Mouse (Mus musculus) heart, postnatal 0 days (tissue): ENCODE measurements around the gene Irf2. TPM values are rescaled to one million over a fixed set of nuclear protein-coding genes. Genes with fewer than 3 reads are reported as not detected.

Experiments used
- ATAC-seq: fragments of 200-750 bp; cut with Nextera tagmentation; 2 replicates; pipeline ENCODE4 v1.8.0; 2017; ENCODE audit warnings: low read depth, moderate number of reproducible peaks, moderate library complexity; ENCODE audit not compliant: insufficient read depth
- DNase-seq: peaks from one replicate; pipeline ENCODE4 v3.0.0-alpha.2; 2016; ENCODE audit warnings: low spot score
- H3K27ac ChIP-seq: fragments of 300-500 bp; sonication (generic); 2 replicates; pipeline ENCODE4 v1.5.1; 2014; ENCODE audit warnings: low read depth, mild to moderate bottlenecking
- H3K27me3 ChIP-seq: fragments of 300-500 bp; sonication (generic); 2 replicates; pipeline ENCODE4 v1.6.1; 2014; ENCODE audit warnings: low read length, mixed read lengths; ENCODE audit not compliant: control insufficient read depth, insufficient read depth
- H3K36me3 ChIP-seq: fragments of 300-500 bp; sonication (generic); replicated peaks from 2 replicates; pipeline ENCODE4 v1.6.1; 2014; ENCODE audit warnings: low read length, mixed read lengths; ENCODE audit not compliant: control insufficient read depth, insufficient read depth
- H3K4me1 ChIP-seq: fragments of 300-500 bp; sonication (generic); 2 replicates; pipeline ENCODE4 v1.6.1; 2014; ENCODE audit warnings: antibody characterized with exemption; ENCODE audit not compliant: control insufficient read depth, insufficient read depth
- H3K4me2 ChIP-seq: fragments of 300-500 bp; sonication (generic); 2 replicates; pipeline ENCODE4 v1.6.1; 2014; ENCODE audit warnings: low read depth, mild to moderate bottlenecking, low read length, moderate library complexity
- H3K4me3 ChIP-seq: fragments of 300-500 bp; sonication (generic); 2 replicates; pipeline ENCODE4 v1.5.1; 2014; ENCODE audit warnings: low read depth, low read length
- H3K9ac ChIP-seq: fragments of 300-500 bp; sonication (generic); replicated peaks from 2 replicates; pipeline ENCODE4 v1.6.1; 2014; ENCODE audit warnings: low read depth, low read length, mixed read lengths
- H3K9me3 ChIP-seq: fragments of 300-500 bp; sonication (generic); replicated peaks from 2 replicates; pipeline ENCODE4 v1.6.1; 2016; ENCODE audit warnings: low read length; ENCODE audit not compliant: control insufficient read depth
- CTCF ChIP-seq: IDR thresholded peaks from 2 replicates; pipeline ENCODE4 v1.5.1; 2016; ENCODE audit warnings: antibody characterized with exemption, control low read depth, low read depth
- EP300 ChIP-seq: IDR thresholded peaks from 2 replicates; pipeline ENCODE4 v1.6.1; 2016; ENCODE audit warnings: antibody characterized with exemption, low read depth
- WGBS: fragments of 180-500 bp; shearing (Covaris S2); extraction: QIAGEN DNeasy Blood & Tissue Kit; methylation state at CpG from one replicate; pipeline ENCODE4 v1.1.7; 2014; 5-methylcytosine and 5-hydroxymethylcytosine counted together
- polyA plus RNA-seq: library from polyadenylated mRNA; unstranded; fragments of >200 nt; fragmentation: Nextera tagmentation; extraction: Ambion mirVana; gene quantifications from 2 replicates; pipeline ENCODE4 v1.2.1, GENCODE M21; 2015
- total RNA-seq: library from RNA; depleted of rRNA; stranded (reverse); fragments of >200 nt; gene quantifications from 2 replicates; pipeline ENCODE4 v1.2.3, GENCODE M21; 2014; ENCODE audit warnings: low replicate concordance

Irf2 gene
- total and polyA plus RNA-seq, 2 experiments from 2014 or later, result 4.6 to 22.2 TPM

DNA sequence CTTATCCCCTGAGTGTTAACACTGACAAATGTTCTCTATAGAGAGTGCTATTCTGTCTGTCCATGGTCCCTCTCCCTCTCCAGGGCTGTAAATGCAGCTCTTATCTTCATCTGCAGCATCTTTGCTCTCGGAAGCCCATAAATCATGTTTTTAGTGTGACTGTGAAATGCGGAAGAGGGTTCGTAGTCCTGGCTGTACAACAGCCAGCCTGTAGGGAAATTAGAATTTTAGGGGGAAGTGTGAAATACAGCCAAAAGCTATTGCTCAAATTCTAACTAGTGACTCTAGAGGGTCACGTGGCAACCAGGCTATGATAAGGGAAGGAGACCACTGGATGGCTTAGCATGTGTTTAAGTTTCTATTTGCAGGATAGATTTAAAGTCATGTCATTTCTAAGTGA lies 112.0 kb downstream of the Irf2 start:
- H3K9me3 ChIP-seq, result no peaks in the 10 kb centered on the region
- no peak overlapping the region for H3K4me2 ChIP-seq
- WGBS, result 70% methylated on average over 4 of the region's 4 CpGs
- peaks cover 15% of the 10 kb centered on the region for H3K4me1 ChIP-seq
- H3K27me3 ChIP-seq, result no peaks in the 10 kb centered on the region
- TF ChIP-seq CTCF (no peak), EP300 (no peak)
- no peak overlapping the region for H3K4me3 ChIP-seq
- ATAC-seq, result no peak
- DNase-seq, result no peak
- peak overlapping the region; percentile 36; the same call in 1 of the 2 replicates for H3K27ac ChIP-seq
- H3K9ac ChIP-seq, result no peak overlapping the region
- peaks cover 10% of the 10 kb centered on the region for H3K36me3 ChIP-seq

DNA sequence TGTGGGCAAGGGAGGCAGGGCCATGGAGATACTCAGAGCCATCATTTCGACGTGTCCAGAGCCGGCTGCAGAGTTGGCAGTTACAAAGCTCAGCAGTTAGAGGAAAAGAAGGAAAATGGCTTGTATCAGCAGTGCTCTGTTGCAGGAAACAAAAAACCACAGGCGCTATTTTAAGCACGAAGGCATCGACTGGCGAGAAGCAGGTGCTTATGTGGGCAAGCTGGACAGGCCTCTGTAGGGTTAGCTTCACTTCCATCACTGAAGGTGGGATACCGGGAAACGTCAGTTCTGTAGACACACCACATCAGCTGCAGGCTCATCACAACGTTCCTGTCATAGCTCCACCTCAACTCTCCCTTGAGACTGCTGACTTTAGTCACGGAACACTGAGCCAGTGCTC lies 112.8 kb downstream of the Irf2 start:
- no peaks in the 10 kb centered on the region for H3K27me3 ChIP-seq
- H3K4me3 ChIP-seq, result no peak overlapping the region
- no peak for DNase-seq
- 40% methylated on average over 11 of the region's 11 CpGs for WGBS
- no peaks in the 10 kb centered on the region for H3K9me3 ChIP-seq
- peaks cover 5% of the 10 kb centered on the region; the same call in 1 of the 2 replicates for H3K36me3 ChIP-seq
- H3K9ac ChIP-seq, result no peak overlapping the region
- no peak for ATAC-seq
- TF ChIP-seq CTCF (no peak), EP300 (no peak)
- no peak overlapping the region for H3K4me2 ChIP-seq
- peaks cover 15% of the 10 kb centered on the region for H3K4me1 ChIP-seq
- no peak overlapping the region for H3K27ac ChIP-seq

DNA sequence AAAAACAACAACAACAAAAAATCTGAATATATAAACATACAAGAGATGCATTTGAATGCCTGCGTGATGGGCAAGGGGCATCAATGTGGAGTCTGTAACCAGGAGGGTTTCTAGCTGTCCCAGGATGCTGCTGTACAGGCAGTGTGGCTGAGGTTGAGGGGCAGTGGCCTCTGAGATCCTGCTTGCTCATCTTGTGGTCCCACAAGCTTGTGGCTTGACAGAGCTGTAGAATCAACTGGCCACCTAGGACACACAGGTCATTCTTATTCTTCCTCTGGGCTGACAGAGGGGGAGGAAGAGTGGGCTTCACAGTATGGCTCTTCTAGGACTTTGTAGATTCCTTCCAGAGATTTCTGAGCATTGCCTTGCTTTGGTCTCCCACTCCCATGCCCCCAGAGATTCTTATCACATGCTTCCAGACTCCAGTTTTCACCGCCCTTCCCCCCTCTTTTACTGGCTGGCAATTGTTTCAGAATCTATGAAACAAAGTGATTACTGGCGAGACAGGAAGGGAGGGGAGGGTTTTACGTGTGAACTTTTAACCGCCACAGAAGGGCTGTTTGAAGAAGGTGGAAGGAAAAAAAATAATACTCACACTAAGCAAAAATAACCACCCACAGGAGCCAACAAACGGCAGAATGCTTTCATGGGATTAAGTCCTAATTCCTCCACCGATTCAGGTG lies 119.8 kb downstream of the Irf2 start:
- WGBS, result 48% methylated on average over 7 of the region's 7 CpGs
- no peak overlapping the region for H3K4me3 ChIP-seq

DNA sequence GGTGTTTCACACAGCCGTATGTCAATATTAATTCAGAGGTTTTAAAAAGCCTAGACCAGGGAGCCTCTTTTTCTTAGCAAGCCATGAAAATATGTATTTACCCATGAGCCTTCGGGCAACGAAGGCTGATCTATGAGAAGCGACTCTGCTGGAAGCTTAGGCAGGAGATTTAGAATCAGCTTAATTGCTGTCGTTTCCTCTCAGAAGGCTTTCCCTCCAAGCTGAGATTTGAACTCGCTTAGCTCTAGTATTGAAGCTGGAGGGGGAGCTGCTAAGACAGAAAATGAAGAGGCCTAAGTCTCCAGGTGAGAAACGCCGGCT lies 120.3 kb downstream of the Irf2 start:
- no peaks in the 10 kb centered on the region for H3K27me3 ChIP-seq
- H3K27ac ChIP-seq, result 0 out of 2 replicates have a peak overlapping the region, but pooled peaks have one; percentile 7
- no peak overlapping the region for H3K4me2 ChIP-seq
- no peak for TF ChIP-seq CTCF
- TF ChIP-seq EP300, result no peak
- H3K4me1 ChIP-seq, result no peaks in the 10 kb centered on the region
- H3K9ac ChIP-seq, result no peak overlapping the region
- no peak for DNase-seq
- no peak overlapping the region for H3K4me3 ChIP-seq
- no peak for ATAC-seq
- no peaks in the 10 kb centered on the region for H3K36me3 ChIP-seq
- H3K9me3 ChIP-seq, result no peaks in the 10 kb centered on the region
- 65% methylated on average over 8 of the region's 8 CpGs for WGBS

More for the DNA sequence above, 119.8 kb downstream of the Irf2 start:
- TF ChIP-seq EP300, result peak; percentile 75
- no peak for TF ChIP-seq CTCF
- Histone ChIP-seq H3K27me3 (no peaks in the 10 kb centered on the region), H3K27ac (no peak overlapping the region), H3K36me3 (no peaks in the 10 kb centered on the region), H3K4me2 (no peak overlapping the region), H3K9me3 (no peaks in the 10 kb centered on the region), H3K9ac (no peak overlapping the region), H3K4me1 (no peaks in the 10 kb centered on the region)
- ATAC-seq, result no peak
- DNase-seq, result no peak

- H3K4me2 ChIP-seq, result no peak overlapping the region
- no peaks in the 10 kb centered on the region for H3K27me3 ChIP-seq
- DNase-seq (no peak), ATAC-seq (no peak)
- H3K36me3 ChIP-seq, result no peaks in the 10 kb centered on the region
- WGBS, result 79% methylated on average over 5 of the region's 5 CpGs
- no peaks in the 10 kb centered on the region for H3K9me3 ChIP-seq
- TF ChIP-seq EP300, result no peak
- no peak overlapping the region for H3K27ac ChIP-seq
- no peaks in the 10 kb centered on the region for H3K4me1 ChIP-seq
- no peak overlapping the region for H3K4me3 ChIP-seq
- no peak overlapping the region for H3K9ac ChIP-seq
Observed at GRCm38 (mm10) chr8:46862508-46862907, 123.0 kb downstream of the Irf2 start.

GRCm38 (mm10) chr8:46865428-46865827 lies 125.9 kb downstream of the Irf2 start:
- DNase-seq (no peak), ATAC-seq (no peak)
- H3K9me3 ChIP-seq, result no peaks in the 10 kb centered on the region
- no peak overlapping the region for H3K4me3 ChIP-seq
- no peak overlapping the region for H3K9ac ChIP-seq
- no peaks in the 10 kb centered on the region for H3K36me3 ChIP-seq
- H3K27me3 ChIP-seq, result no peaks in the 10 kb centered on the region
- no peak overlapping the region for H3K4me2 ChIP-seq
- H3K4me1 ChIP-seq, result peaks cover 19% of the 10 kb centered on the region
- no peak overlapping the region for H3K27ac ChIP-seq
- WGBS, result 74% methylated on average over 1 of the region's 1 CpGs
- no peak for TF ChIP-seq CTCF
- TF ChIP-seq EP300, result no peak
